ENCODE assay signal across 36 mouse cellular contexts in genomic region chr16:32405716-32406115, GRCm38 (mm10). TPM values are rescaled to one million over a fixed set of nuclear protein-coding genes. Genes with fewer than 3 reads are reported as not detected.
"Had no signal": no experiment of that assay in that cellular context is flagged by ENCODE, and none has a peak within 500 bp of the region (broad histone marks: within the 10 kb centered on the region; RNA-seq: fewer than 3 reads in every experiment).

No protein-coding gene starts in this region.

- H3K27ac ChIP-seq: embryonic facial prominence, embryonic 12.5 days; embryonic facial prominence, embryonic 13.5 days; embryonic facial prominence, embryonic 15.5 days; forebrain, embryonic 10.5 days; forebrain, embryonic 12.5 days; forebrain, embryonic 13.5 days; forebrain, embryonic 15.5 days; gastrocnemius, adult 2 months; heart, adult 2 months had no signal

- H3K27me3 ChIP-seq: embryonic facial prominence, embryonic 12.5 days; embryonic facial prominence, embryonic 13.5 days; embryonic facial prominence, embryonic 15.5 days; forebrain, embryonic 12.5 days; forebrain, embryonic 13.5 days; forebrain, embryonic 15.5 days had no signal

- DNase-seq: cerebellum, adult 2 months; cerebellum, adult 8-10 months; cerebellum, adult 9-10 months; cerebellum, adult 9-11 months; cerebellum, postnatal 10 days; cerebellum, postnatal 14 days; cerebellum, postnatal 25 days; cerebellum, postnatal 36 days; embryo, embryonic 11 days; forebrain, postnatal 0 days; gastrocnemius, adult 2 months; gastrocnemius, postnatal 10 days; gastrocnemius, postnatal 14 days; gastrocnemius, postnatal 25 days; gastrocnemius, postnatal 36 days; heart, adult 18-20 months; heart, adult 2 months had no signal

- H3K9ac ChIP-seq: embryonic facial prominence, embryonic 12.5 days; embryonic facial prominence, embryonic 13.5 days; embryonic facial prominence, embryonic 15.5 days; forebrain, embryonic 12.5 days; forebrain, embryonic 13.5 days; forebrain, embryonic 15.5 days; forebrain, postnatal 0 days had no signal

- H3K4me1 ChIP-seq: embryonic facial prominence, embryonic 12.5 days; embryonic facial prominence, embryonic 15.5 days; forebrain, embryonic 10.5 days; forebrain, embryonic 12.5 days; forebrain, embryonic 13.5 days; forebrain, embryonic 15.5 days had no signal

- H3K36me3 ChIP-seq: embryonic facial prominence, embryonic 10.5 days; embryonic facial prominence, embryonic 12.5 days; embryonic facial prominence, embryonic 13.5 days; embryonic facial prominence, embryonic 15.5 days; forebrain, embryonic 10.5 days; forebrain, embryonic 12.5 days; forebrain, embryonic 15.5 days had no signal

- H3K4me3 ChIP-seq: embryonic facial prominence, embryonic 10.5 days; embryonic facial prominence, embryonic 12.5 days; embryonic facial prominence, embryonic 13.5 days; embryonic facial prominence, embryonic 15.5 days; erythroblast, embryonic 14.5 days; forebrain, embryonic 10.5 days; forebrain, embryonic 12.5 days; forebrain, embryonic 13.5 days; forebrain, embryonic 15.5 days; gastrocnemius, adult 2 months; heart, adult 2 months had no signal

- H3K4me2 ChIP-seq: embryonic facial prominence, embryonic 12.5 days; embryonic facial prominence, embryonic 13.5 days; embryonic facial prominence, embryonic 15.5 days; forebrain, embryonic 12.5 days; forebrain, embryonic 13.5 days; forebrain, embryonic 15.5 days had no signal

- ATAC-seq: forebrain, embryonic 13.5 days; forebrain, embryonic 14.5 days; forebrain, embryonic 15.5 days; forebrain, embryonic 16.5 days; forebrain, postnatal 0 days had no signal

- H3K9me3 ChIP-seq: embryonic facial prominence, embryonic 10.5 days; embryonic facial prominence, embryonic 12.5 days; embryonic facial prominence, embryonic 13.5 days; embryonic facial prominence, embryonic 15.5 days; forebrain, embryonic 10.5 days; forebrain, embryonic 12.5 days; forebrain, embryonic 13.5 days; forebrain, embryonic 15.5 days had no signal

RNA-seq across cellular contexts. Expression of gene Tm4sf19, which starts 5.4 kb away (rescaled TPM):
- total RNA-seq: common myeloid progenitor, adult 5-6 weeks; gastrocnemius, adult 18-20 months; gastrocnemius, adult 2 months; gastrocnemius, postnatal 14 days; gastrocnemius, postnatal 25 days; gastrocnemius, postnatal 36 days; gastrocnemius, postnatal 4 days; granulocyte monocyte progenitor cell, adult 5-6 weeks; heart, adult 18-20 months; heart, adult 2 months; heart, adult 8-10 months had no signal
- polyA plus RNA-seq: cerebellum, adult 2 months; cortical plate, adult 2 months; embryonic facial prominence, embryonic 10.5 days; embryonic facial prominence, embryonic 12.5 days; embryonic facial prominence, embryonic 13.5 days; erythroblast, embryonic 14.5 days; forebrain, embryonic 10.5 days; forebrain, embryonic 11.5 days; forebrain, embryonic 12.5 days; forebrain, embryonic 13.5 days; forebrain, embryonic 14.5 days; forebrain, embryonic 15.5 days; forebrain, embryonic 16.5 days; forebrain, postnatal 0 days; frontal cortex, adult 2 months had no signal

RNA-seq across cellular contexts. Expression of gene Tctex1d2, which starts 13.8 kb away (rescaled TPM):
- polyA plus RNA-seq: erythroblast, embryonic 14.5 days had no signal
